Mouse (Mus musculus) testis, adult 2 months (tissue): ENCODE measurements around the gene Dazap1. TPM values are rescaled to one million over a fixed set of nuclear protein-coding genes. Genes with fewer than 3 reads are reported as not detected.

Source experiments
- H3K27ac ChIP-seq: fragments of 200-500 bp; 2 replicates; pipeline ENCODE4 v1.5.1; 2012; ENCODE audit warnings: low read depth, low read length; ENCODE audit not compliant: control insufficient read depth, insufficient read depth
- H3K27me3 ChIP-seq: fragments of 200-500 bp; 2 replicates; pipeline ENCODE4 v1.6.1; 2012; ENCODE audit warnings: mild to moderate bottlenecking, low read length, moderate library complexity; ENCODE audit not compliant: control insufficient read depth, insufficient read depth
- H3K36me3 ChIP-seq: fragments of 200-500 bp; 2 replicates; pipeline ENCODE4 v1.6.1; 2012; ENCODE audit warnings: mild to moderate bottlenecking, low read length; ENCODE audit not compliant: control insufficient read depth, insufficient read depth
- H3K4me1 ChIP-seq: fragments of 200-500 bp; 2 replicates; pipeline ENCODE4 v1.6.1; 2012; ENCODE audit warnings: low read length; ENCODE audit not compliant: control insufficient read depth, insufficient read depth
- H3K4me3 ChIP-seq: fragments of 200-500 bp; 2 replicates; pipeline ENCODE4 v1.5.1; 2012; ENCODE audit warnings: low read depth, mild to moderate bottlenecking, low read length, moderate library complexity, mixed read lengths; ENCODE audit not compliant: control insufficient read depth
- CTCF ChIP-seq: fragments of 200-500 bp; IDR thresholded peaks from 2 replicates; pipeline ENCODE4 v1.5.1; 2012; ENCODE audit warnings: low read depth, mild to moderate bottlenecking, inconsistent platforms, low read length, moderate library complexity; ENCODE audit not compliant: control insufficient read depth, insufficient read depth, insufficient replicate concordance
- POLR2A ChIP-seq: fragments of 200-500 bp; IDR thresholded peaks from 2 replicates; pipeline ENCODE4 v1.6.1; 2012; ENCODE audit warnings: low read depth, mild to moderate bottlenecking, inconsistent platforms, low read length, moderate library complexity; ENCODE audit not compliant: control insufficient read depth
- polyA plus RNA-seq: library from polyadenylated mRNA; depleted of rRNA; stranded (reverse); fragments of >200 nt; gene quantifications from 2 replicates; pipeline ENCODE4 v1.2.3, GENCODE M21; 2012; rRNA removed

Gene Dazap1
- polyA plus RNA-seq, 1 experiment: 97.5 TPM

DNA sequence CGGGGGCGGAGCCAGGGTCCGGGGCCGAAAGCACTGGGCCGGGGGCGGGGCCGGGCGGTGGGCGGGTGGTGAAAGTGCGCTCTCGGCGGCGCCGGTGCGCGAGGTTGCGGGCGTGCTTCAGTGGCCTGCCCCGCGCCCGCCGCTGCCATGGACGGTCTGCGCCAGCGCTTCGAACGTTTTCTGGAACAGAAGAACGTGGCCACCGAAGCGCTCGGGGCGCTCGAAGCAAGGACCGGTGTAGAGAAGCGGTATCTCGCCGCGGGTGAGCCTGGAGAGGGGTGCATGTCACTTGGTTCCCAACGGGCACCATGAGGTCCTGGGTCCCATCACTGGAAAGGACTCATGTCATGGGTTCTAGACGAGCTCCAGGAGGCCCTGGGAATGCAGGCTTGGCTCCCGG is 68.8 kb downstream of the Dazap1 start:
- peaks cover 22% of the 10 kb centered on the region for H3K4me1 ChIP-seq
- H3K27me3 ChIP-seq: no peaks in the 10 kb centered on the region
- no peaks in the 10 kb centered on the region for H3K36me3 ChIP-seq
- peak overlapping the region; percentile 97 for H3K4me3 ChIP-seq
- peak overlapping the region; percentile 89 for H3K27ac ChIP-seq
- TF ChIP-seq POLR2A (no peak), CTCF (no peak)

DNA sequence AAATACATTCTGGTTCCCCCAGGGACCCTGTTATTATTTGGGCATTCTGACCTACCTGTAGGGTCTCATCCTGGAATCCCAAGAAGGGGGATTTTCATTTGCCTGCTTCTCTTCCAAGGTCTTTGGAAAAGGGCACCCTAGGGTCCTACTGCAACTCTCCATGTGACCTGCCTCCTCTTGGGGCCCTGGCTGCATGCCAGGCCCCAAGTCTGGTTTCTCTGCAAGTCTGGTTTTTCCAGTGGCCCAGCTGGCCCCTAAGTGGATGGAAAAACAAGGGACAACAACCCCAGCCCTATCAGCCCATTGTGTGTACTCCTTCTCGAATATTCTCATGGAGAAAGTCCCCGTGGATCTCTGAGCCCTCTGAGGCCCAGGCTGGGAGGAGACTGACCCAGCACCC is 69.6 kb downstream of the Dazap1 start:
- no peak for TF ChIP-seq POLR2A
- peak overlapping the region; percentile 97 for H3K4me3 ChIP-seq
- peak overlapping the region; percentile 89 for H3K27ac ChIP-seq
- no peaks in the 10 kb centered on the region for H3K36me3 ChIP-seq
- H3K4me1 ChIP-seq: peaks cover 19% of the 10 kb centered on the region
- no peaks in the 10 kb centered on the region for H3K27me3 ChIP-seq

DNA sequence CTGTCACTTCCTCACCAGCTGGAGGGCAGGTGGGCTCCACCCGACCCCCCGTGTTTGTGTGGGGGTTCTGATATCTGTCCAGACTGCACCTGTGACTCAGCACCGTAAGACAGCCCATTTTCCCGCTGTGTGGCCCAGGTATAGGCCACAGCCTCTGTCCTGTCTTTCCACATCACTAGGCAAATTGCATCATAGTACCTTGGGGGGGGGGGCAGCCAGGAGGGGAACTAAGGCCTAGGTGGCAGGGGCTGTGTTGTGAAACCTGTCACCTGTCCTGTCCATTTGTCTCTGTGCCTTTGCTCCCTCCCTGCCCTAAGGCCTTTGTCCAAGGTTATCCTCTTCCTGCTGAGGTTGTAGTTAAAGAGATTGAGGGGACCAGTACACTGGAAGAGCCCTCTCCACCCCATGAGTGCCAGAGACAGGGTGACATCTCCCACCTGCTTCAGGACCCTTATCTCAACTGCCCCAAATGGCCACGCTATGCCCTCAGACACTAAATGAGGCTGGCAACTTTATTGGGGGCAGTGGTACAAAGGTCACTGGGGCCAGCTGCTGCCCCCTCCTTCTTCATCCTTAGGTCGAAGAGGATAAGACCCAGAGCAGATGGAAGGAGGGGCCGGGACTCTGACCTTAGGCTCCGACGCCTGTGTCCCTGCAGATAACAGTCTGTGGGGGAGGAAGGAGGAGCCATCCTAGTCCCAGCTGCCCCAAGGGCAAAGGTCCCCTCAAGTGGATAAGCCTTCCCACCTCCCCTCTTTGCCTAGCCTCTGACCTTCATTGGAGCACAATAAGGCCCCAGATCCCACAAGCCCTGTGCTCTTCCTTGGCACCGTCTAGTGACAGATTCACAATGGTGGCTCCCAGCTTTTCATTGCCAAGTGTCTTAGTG is 70.6 kb downstream of the Dazap1 start:
- no peaks in the 10 kb centered on the region for H3K36me3 ChIP-seq
- TF ChIP-seq CTCF: no peak
- no peak; the same call in 1 of the 2 replicates for TF ChIP-seq POLR2A
- H3K27ac ChIP-seq: peak overlapping the region; percentile 77
- peak overlapping the region; percentile 97 for H3K4me3 ChIP-seq
- H3K4me1 ChIP-seq: peaks cover 19% of the 10 kb centered on the region
- no peaks in the 10 kb centered on the region for H3K27me3 ChIP-seq

DNA sequence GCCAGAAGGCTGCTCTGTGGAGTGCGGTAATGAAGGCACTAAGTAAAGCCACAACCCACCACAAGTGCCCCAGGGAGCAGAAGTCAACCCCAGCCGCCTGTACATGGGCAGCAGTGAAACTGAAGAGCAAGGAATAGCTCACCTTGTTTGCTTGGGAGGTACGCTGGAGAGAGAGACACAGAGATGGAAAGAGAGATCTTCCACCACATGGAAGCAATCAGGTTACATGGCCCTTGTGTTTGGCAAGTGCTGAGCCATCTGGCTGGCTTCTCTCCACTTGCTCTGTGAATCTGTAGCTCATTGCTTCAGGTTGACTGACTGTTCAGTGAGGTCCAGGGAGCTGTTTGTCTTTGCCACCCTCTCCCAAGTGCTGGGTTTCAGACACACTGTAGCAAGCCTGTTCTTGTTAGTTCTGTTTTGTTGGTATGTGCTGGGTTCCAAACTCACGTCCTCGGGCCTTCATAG is 71.3 kb downstream of the Dazap1 start:
- Histone ChIP-seq H3K4me1 (peaks cover 19% of the 10 kb centered on the region), H3K27me3 (no peaks in the 10 kb centered on the region), H3K4me3 (peak overlapping the region; percentile 75), H3K36me3 (no peaks in the 10 kb centered on the region), H3K27ac (no peak overlapping the region; the same call in 1 of the 2 replicates)
- TF ChIP-seq CTCF (no peak), POLR2A (no peak)

GRCm38 (mm10) chr10:80336263-80336662 is 75.0 kb downstream of the Dazap1 start:
- H3K36me3 ChIP-seq: no peaks in the 10 kb centered on the region
- no peak overlapping the region for H3K27ac ChIP-seq
- no peaks in the 10 kb centered on the region for H3K27me3 ChIP-seq
- no peak overlapping the region for H3K4me3 ChIP-seq
- H3K4me1 ChIP-seq: peaks cover 7% of the 10 kb centered on the region; the same call in 1 of the 2 replicates
- TF ChIP-seq CTCF: no peak
- no peak for TF ChIP-seq POLR2A

Other genes with a start within 250 kb of the Dazap1 start
- gene Arhgap45, start 244.8 kb upstream of the Dazap1 start, polyA plus RNA-seq: 2.1 and 3.4 TPM in 2 replicates
- 104 and 113 TPM in 2 replicates for gene Polr2e, start 221.7 kb upstream of the Dazap1 start, polyA plus RNA-seq
- gene Gpx4, start 214.3 kb upstream of the Dazap1 start, polyA plus RNA-seq: 3,516 and 3,720 TPM in 2 replicates
- gene Sbno2, start 155.9 kb upstream of the Dazap1 start, polyA plus RNA-seq: 13.9 and 14.0 TPM in 2 replicates
- 215 and 222 TPM in 2 replicates for gene Stk11, start 145.7 kb upstream of the Dazap1 start, polyA plus RNA-seq
- gene Atp5d, start 122.9 kb upstream of the Dazap1 start, polyA plus RNA-seq: 241 and 347 TPM in 2 replicates
- 3.8 and 5.1 TPM in 2 replicates for gene Cbarp, start 120.7 kb upstream of the Dazap1 start, polyA plus RNA-seq
- gene Midn, start 113.2 kb upstream of the Dazap1 start, polyA plus RNA-seq: 70.1 and 79.2 TPM in 2 replicates
- 105 and 127 TPM in 2 replicates for gene Cirbp, start 95.5 kb upstream of the Dazap1 start, polyA plus RNA-seq
- 7.4 and 7.9 TPM in 2 replicates for gene 1600002K03Rik, start 88.5 kb upstream of the Dazap1 start, polyA plus RNA-seq
- gene Efna2, start 82.0 kb upstream of the Dazap1 start, polyA plus RNA-seq: 1.1 and 1.4 TPM in 2 replicates
- gene Mum1, start 35.1 kb upstream of the Dazap1 start, polyA plus RNA-seq: 282 and 295 TPM in 2 replicates
- gene Ndufs7, start 12.4 kb upstream of the Dazap1 start, polyA plus RNA-seq: 105 and 132 TPM in 2 replicates
- 38.5 and 39.6 TPM in 2 replicates for gene Gamt, start 474 bp upstream of the Dazap1 start, polyA plus RNA-seq
- 672 and 893 TPM in 2 replicates for gene Rps15, start 31.0 kb downstream of the Dazap1 start, polyA plus RNA-seq
- 1.4 and 1.8 TPM in 2 replicates for gene Apc2, start 34.5 kb downstream of the Dazap1 start, polyA plus RNA-seq
- gene 2310011J03Rik, start 59.1 kb downstream of the Dazap1 start, polyA plus RNA-seq: 11.3 and 13.1 TPM in 2 replicates
- 324 and 326 TPM in 2 replicates for gene Pcsk4, start 68.0 kb downstream of the Dazap1 start, polyA plus RNA-seq
- 698 and 732 TPM in 2 replicates for gene Reep6, start 68.5 kb downstream of the Dazap1 start, polyA plus RNA-seq
- gene Adamtsl5, start 86.9 kb downstream of the Dazap1 start, polyA plus RNA-seq: 3.3 and 4.1 TPM in 2 replicates
- 1.3 and 1.7 TPM in 2 replicates for gene Plk5, start 95.0 kb downstream of the Dazap1 start, polyA plus RNA-seq
- 596 and 686 TPM in 2 replicates for gene Mex3d, start 126.2 kb downstream of the Dazap1 start, polyA plus RNA-seq
- gene Mbd3, start 138.1 kb downstream of the Dazap1 start, polyA plus RNA-seq: 135 and 153 TPM in 2 replicates
- 446 and 549 TPM in 2 replicates for gene Uqcr11, start 145.3 kb downstream of the Dazap1 start, polyA plus RNA-seq
- gene Tcf3, start 172.2 kb downstream of the Dazap1 start, polyA plus RNA-seq: 13.4 and 14.9 TPM in 2 replicates
- 0.43 and 0.52 TPM in 2 replicates for gene Onecut3, start 233.3 kb downstream of the Dazap1 start, polyA plus RNA-seq